Mouse (Mus musculus) fibroblast of lung, adult 2 months (primary cell): ENCODE measurements around the gene Zfp580.
"Not testable (repeated sequence)": the region's sequence is repeated elsewhere in the genome, so short reads cannot be mapped to it uniquely, and the experiment has no call there.

Source experiments
- DNase-seq: peaks from one replicate; pipeline ENCODE4 v3.0.0-alpha.2; 2011; ENCODE audit warnings: low read depth

Zfp580 gene

GRCm38 (mm10) chr7:5051193-5052192 lies at the start of gene Zfp580:
TSS of gene Zfp580 (plus strand) at chr7:5051538.
- DNase-seq: no peak

GRCm38 (mm10) chr7:5002876-5003275 lies 48.5 kb upstream of the Zfp580 start:
- not testable (repeated sequence) for DNase-seq

GRCm38 (mm10) chr7:5008229-5008628 lies 43.1 kb upstream of the Zfp580 start:
- no peak for DNase-seq

GRCm38 (mm10) chr7:5012681-5013513 lies 38.4 kb upstream of the Zfp580 start:
- DNase-seq: no peak

- DNase-seq: peak; percentile 92
These were observed 36.9 kb upstream of the Zfp580 start, which contains the start of the genes Zfp524 and Fiz1 for GRCm38 (mm10) chr7:5014251-5015117. TSS of gene Zfp524 (plus strand) at chr7:5014415. TSS of gene Fiz1 (minus strand) at chr7:5014697.

- DNase-seq: peak; percentile 92
These were observed 36.0 kb upstream of the Zfp580 start, which contains the start of gene Gm44973 for GRCm38 (mm10) chr7:5015118-5016001. TSS of gene Gm44973 (plus strand) at chr7:5015496.

GRCm38 (mm10) chr7:5016057-5016456 lies 35.3 kb upstream of the Zfp580 start:
- DNase-seq: no peak

- no peak for DNase-seq
These were observed 34.4 kb upstream of the Zfp580 start for GRCm38 (mm10) chr7:5016920-5017319.

GRCm38 (mm10) chr7:5017352-5017751 lies 34.0 kb upstream of the Zfp580 start:
- no peak for DNase-seq

GRCm38 (mm10) chr7:5017931-5018330 lies 33.4 kb upstream of the Zfp580 start:
- no peak for DNase-seq

GRCm38 (mm10) chr7:5019576-5019975 lies 31.8 kb upstream of the Zfp580 start:
- DNase-seq: not testable (repeated sequence)

GRCm38 (mm10) chr7:5020000-5020681 lies 31.2 kb upstream of the Zfp580 start, which contains the start of the genes Zfp865 and Ccdc106:
TSS of gene Zfp865 (plus strand) at chr7:5020376.
TSS of gene Ccdc106 (plus strand) at chr7:5020553.
- DNase-seq: peak; percentile 96

GRCm38 (mm10) chr7:5020685-5021084 lies 30.7 kb upstream of the Zfp580 start:
- no peak for DNase-seq

GRCm38 (mm10) chr7:5021197-5021596 lies 30.1 kb upstream of the Zfp580 start:
- no peak for DNase-seq

- no peak for DNase-seq
These were observed 21.8 kb upstream of the Zfp580 start for GRCm38 (mm10) chr7:5029543-5029942.

GRCm38 (mm10) chr7:5029946-5030345 lies 21.4 kb upstream of the Zfp580 start:
- DNase-seq: no peak

- DNase-seq: no peak
These were observed 20.6 kb upstream of the Zfp580 start for GRCm38 (mm10) chr7:5030554-5031275.

- no peak for DNase-seq
These were observed 19.8 kb upstream of the Zfp580 start for GRCm38 (mm10) chr7:5031496-5031895.

- DNase-seq: no peak
These were observed 17.5 kb upstream of the Zfp580 start, which contains the start of gene 4632433K11Rik for GRCm38 (mm10) chr7:5033818-5034217. TSS of gene 4632433K11Rik (plus strand) at chr7:5034118.
